Mouse (Mus musculus) layer of hippocampus, adult 11-12 months (tissue): ENCODE results near the gene Irs4.

ENCODE experiments used
- DNase-seq: peaks from one replicate; pipeline ENCODE4 v3.0.0; 2022; ENCODE audit warnings: low spot score

Gene Irs4

GRCm38 (mm10) chrX:141724937-141725918, at the start of gene Irs4:
Gene Irs4 (minus strand): TSS chrX:141725263.
- no peak for DNase-seq

DNA sequence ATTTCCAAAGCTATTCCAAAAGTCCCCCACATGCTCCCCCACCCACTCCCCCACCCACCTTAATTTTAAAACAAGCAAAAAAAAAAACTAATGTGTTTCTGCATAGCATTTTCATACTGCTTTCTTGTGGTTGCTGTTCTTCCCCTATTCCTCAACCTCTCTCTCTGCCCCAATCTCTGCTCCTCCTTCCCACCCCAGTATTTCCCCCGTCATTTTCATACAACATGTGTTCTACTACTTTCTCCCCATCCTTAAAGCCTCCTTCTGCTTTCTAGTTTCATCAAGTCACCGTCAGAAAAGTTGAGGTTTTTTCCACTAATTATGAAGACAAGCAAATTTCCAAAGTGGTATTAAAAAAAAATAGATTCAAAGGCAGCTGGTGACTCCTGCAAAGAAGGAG, 25.3 kb upstream of the Irs4 start:
- no peak for DNase-seq

DNA sequence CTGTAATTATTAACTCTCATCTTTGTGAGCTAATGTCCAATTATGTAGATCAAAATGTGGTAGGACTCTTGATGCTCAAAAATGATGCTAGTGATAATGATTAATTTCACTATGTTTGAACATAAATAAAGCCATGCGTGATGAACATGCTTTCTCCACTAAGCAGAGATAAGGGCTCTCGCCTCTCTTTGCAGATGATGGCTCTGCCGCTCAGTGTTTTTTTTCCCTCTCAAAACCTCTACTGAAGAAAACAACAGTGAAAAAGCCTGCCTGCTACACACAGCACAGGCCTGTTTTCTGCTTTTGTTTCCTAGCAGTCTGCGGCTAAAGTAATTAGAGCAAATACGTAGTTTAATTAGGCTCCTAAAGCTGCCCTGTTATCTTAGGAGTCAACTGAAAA, 4.5 kb upstream of the Irs4 start:
- no peak for DNase-seq

DNA sequence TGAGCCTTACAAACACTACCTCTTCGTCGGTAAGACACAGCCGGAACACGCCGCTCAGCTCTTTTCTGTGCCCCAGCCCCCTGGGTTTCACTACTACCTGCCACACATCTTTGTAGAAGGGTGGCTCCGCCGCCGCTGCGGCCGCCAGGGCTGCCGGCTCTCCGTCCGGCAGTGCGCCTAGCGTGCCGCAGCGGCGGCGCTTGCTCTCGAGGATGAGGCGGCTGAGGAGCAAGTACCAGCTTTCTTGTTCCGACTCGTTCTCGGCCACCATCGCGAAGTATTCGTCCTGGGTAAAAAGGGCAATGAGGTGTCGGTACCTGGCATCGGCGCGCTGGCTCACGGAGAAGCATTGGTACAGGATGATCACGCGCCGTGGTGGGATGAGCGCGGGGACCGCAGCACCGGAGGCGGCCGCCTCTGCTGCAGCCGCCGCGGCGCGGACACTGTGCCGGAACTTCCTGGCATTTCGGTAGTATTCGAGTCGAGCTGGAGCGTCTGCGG, 622 bp downstream of the Irs4 start:
- no peak for DNase-seq

DNA sequence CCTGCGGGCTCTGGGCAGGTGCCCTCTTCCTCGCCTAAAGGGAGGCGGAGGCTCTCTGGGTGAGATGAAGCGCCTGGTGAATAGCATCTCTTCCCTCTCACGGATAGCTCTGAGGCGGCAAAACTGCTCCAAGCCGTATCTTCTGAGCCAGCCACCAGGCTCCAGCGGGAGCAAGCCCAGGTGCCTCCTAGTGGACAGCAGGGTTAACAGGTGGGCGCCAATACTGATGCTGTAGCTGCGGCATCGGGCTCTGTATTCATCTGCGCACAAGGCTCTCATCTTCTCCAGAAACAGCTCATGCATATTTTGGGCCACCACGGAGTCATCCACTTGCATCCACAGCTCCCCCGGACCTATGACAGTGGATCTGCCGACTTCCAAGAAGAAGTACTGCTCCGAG, 1.1 kb downstream of the Irs4 start:
- no peak for DNase-seq

- DNase-seq = no peak
Observed at GRCm38 (mm10) chrX:141721725-141722124, 3.3 kb downstream of the Irs4 start.
